Mouse (Mus musculus): ENCODE data around the gene Cox19. TPM values are rescaled to one million over a fixed set of nuclear protein-coding genes. Genes with fewer than 3 reads are reported as not detected.
"Not testable (repeated sequence)": the region's sequence is repeated elsewhere in the genome, so short reads cannot be mapped to it uniquely, and the experiment has no call there.

The Cox19 gene
- total and polyA plus RNA-seq, 2 experiments from 2014 or later = 79.4 to 95.5 TPM

DNA sequence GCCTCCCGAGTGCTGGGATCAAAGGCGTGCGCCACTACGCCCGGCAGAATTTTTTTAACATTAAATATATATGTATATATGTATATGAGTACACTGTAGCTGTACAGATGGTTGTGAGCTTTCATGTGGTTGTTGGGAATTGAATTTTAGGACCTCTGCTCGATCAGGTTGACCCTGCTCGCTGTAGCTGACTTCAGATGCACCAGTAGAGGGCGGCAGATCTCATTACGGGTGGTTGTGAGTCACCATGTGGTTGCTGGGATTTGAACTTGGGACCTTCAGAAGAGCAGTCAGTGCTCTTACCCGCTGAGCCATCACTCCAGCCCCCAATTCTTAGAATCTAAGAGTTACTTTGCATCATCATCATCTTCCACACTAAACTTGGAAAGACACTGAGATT, 16.8 kb downstream of the Cox19 start:
- H3K9me3 ChIP-seq (ENCODE audit: low read length); H3K4me2 ChIP-seq (ENCODE audit: low read depth, low read length, poor library complexity, severe bottlenecking); H3K27ac ChIP-seq (ENCODE audit: low read depth, low read length); ATAC-seq (ENCODE audit: low FRiP score); DNase-seq (ENCODE audit: low spot score); H3K4me3 ChIP-seq (ENCODE audit: low read depth, low read length); H3K9ac ChIP-seq (replicated peaks; ENCODE audit: low read length, poor library complexity, severe bottlenecking); H3K27me3 ChIP-seq (ENCODE audit: insufficient read depth, low read length); H3K4me1 ChIP-seq (ENCODE audit: insufficient read depth, low read length): not testable (repeated sequence)
- WGBS = 90% methylated on average over 10 of the region's 10 CpGs
- TF ChIP-seq CTCF (IDR thresholded peaks at IDR 0.05) = peak; percentile 27; the same call in 1 of the 2 replicates
- peaks cover 41% of the 10 kb centered on the region for H3K36me3 ChIP-seq (ENCODE audit: insufficient read depth, low read length)

- no peaks in the 10 kb centered on the region for H3K4me1 ChIP-seq (ENCODE audit: insufficient read depth, low read length)
- H3K36me3 ChIP-seq (ENCODE audit: insufficient read depth, low read length) = peaks cover 32% of the 10 kb centered on the region
- no peak overlapping the region for H3K4me2 ChIP-seq (ENCODE audit: low read depth, low read length, poor library complexity, severe bottlenecking)
- no peaks in the 10 kb centered on the region for H3K9me3 ChIP-seq (ENCODE audit: low read length)
- no peaks in the 10 kb centered on the region for H3K27me3 ChIP-seq (ENCODE audit: insufficient read depth, low read length)
- ATAC-seq (ENCODE audit: low FRiP score) (no peak), DNase-seq (ENCODE audit: low spot score) (no peak)
- no peak for TF ChIP-seq CTCF (IDR thresholded peaks at IDR 0.05)
- H3K27ac ChIP-seq (ENCODE audit: low read depth, low read length) = no peak overlapping the region
- no peak overlapping the region for H3K4me3 ChIP-seq (ENCODE audit: low read depth, low read length)
- no peak overlapping the region for H3K9ac ChIP-seq (replicated peaks; ENCODE audit: low read length, poor library complexity, severe bottlenecking)
- 73% methylated on average over 16 of the region's 16 CpGs for WGBS
Observed at GRCm38 (mm10) chr5:139333301-139334013, 17.8 kb downstream of the Cox19 start.

DNA sequence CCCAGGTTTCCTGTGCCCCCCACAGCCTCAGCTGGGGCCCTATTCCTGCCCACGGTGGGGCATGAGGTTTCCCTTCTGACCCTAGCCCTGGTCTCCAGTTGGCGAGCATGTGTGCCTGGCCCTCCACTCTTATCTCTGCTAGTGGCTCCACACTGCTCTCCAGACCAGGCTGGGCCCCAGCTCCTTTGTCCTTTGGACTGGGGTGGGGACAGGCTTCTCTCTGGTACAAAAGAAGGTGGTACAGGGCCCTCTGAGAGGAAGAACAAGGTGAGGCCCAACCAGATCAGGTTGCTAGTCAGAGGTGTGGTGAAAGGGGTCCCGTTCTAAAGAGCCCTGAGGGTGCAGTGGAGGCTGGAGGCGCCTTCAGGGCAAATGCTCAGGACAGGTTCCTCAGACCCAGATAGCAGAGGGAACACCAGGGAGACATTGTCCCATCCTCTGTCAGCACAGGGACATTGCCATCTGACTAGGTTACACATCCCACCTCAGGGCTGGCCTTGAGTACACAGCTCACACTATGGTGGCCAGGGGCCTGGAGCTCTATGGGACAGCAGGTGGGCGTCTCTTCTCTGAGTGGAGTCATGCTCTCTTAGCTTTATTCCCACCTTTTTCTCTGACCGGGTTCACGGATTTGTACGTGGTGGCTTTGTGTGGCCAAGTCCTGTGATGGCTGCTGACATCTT, 18.5 kb downstream of the Cox19 start:
- no peak for TF ChIP-seq CTCF (IDR thresholded peaks at IDR 0.05)
- no peak for ATAC-seq (ENCODE audit: low FRiP score)
- WGBS = 83% methylated on average over 8 of the region's 8 CpGs
- Histone ChIP-seq H3K27me3 (ENCODE audit: insufficient read depth, low read length) (no peaks in the 10 kb centered on the region), H3K36me3 (ENCODE audit: insufficient read depth, low read length) (peaks cover 25% of the 10 kb centered on the region), H3K4me1 (ENCODE audit: insufficient read depth, low read length) (no peaks in the 10 kb centered on the region), H3K9ac (replicated peaks; ENCODE audit: low read length, poor library complexity, severe bottlenecking) (no peak overlapping the region), H3K4me2 (ENCODE audit: low read depth, low read length, poor library complexity, severe bottlenecking) (no peak overlapping the region), H3K27ac (ENCODE audit: low read depth, low read length) (no peak overlapping the region), H3K4me3 (ENCODE audit: low read depth, low read length) (no peak overlapping the region), H3K9me3 (ENCODE audit: low read length) (no peaks in the 10 kb centered on the region)
- no peak for DNase-seq (ENCODE audit: low spot score)

DNA sequence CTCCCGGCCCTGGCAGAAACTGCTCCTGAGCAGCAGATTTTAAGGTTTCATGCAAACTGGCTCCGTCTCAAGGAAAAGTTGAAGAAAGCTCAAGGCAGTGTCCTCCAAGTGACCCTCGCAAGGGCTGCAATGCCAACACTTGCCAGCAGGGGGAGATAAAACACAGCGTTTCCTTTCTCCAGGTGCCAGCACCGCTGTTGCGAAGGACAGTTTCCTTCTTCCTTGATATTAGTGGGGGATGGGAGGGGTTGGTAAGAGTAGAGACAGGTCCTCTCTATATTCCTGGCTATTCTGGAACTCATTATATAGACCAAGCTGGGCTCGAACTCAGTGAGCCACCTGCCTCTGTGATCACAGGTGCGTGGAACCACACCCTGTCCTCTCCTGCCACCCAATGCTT, 19.5 kb downstream of the Cox19 start:
- WGBS = 23% methylated on average over 8 of the region's 8 CpGs
- ATAC-seq (ENCODE audit: low FRiP score) (no peak), DNase-seq (ENCODE audit: low spot score) (peak; percentile 80)
- Histone ChIP-seq H3K4me1 (ENCODE audit: insufficient read depth, low read length) (no peaks in the 10 kb centered on the region), H3K9me3 (ENCODE audit: low read length) (no peaks in the 10 kb centered on the region), H3K27me3 (ENCODE audit: insufficient read depth, low read length) (no peaks in the 10 kb centered on the region), H3K27ac (ENCODE audit: low read depth, low read length) (no peak overlapping the region), H3K9ac (replicated peaks; ENCODE audit: low read length, poor library complexity, severe bottlenecking) (no peak overlapping the region), H3K4me2 (ENCODE audit: low read depth, low read length, poor library complexity, severe bottlenecking) (no peak overlapping the region), H3K4me3 (ENCODE audit: low read depth, low read length) (no peak overlapping the region), H3K36me3 (ENCODE audit: insufficient read depth, low read length) (peaks cover 16% of the 10 kb centered on the region)
- TF ChIP-seq CTCF (IDR thresholded peaks at IDR 0.05) = peak; percentile 99

GRCm38 (mm10) chr5:139330766-139331165, 20.5 kb downstream of the Cox19 start:
- WGBS = 67% methylated on average over 7 of the region's 7 CpGs
- Histone ChIP-seq H3K4me3 (ENCODE audit: low read depth, low read length) (no peak overlapping the region), H3K9me3 (ENCODE audit: low read length) (no peaks in the 10 kb centered on the region), H3K4me2 (ENCODE audit: low read depth, low read length, poor library complexity, severe bottlenecking) (no peak overlapping the region), H3K27ac (ENCODE audit: low read depth, low read length) (no peak overlapping the region), H3K4me1 (ENCODE audit: insufficient read depth, low read length) (no peaks in the 10 kb centered on the region), H3K9ac (replicated peaks; ENCODE audit: low read length, poor library complexity, severe bottlenecking) (no peak overlapping the region), H3K27me3 (ENCODE audit: insufficient read depth, low read length) (no peaks in the 10 kb centered on the region), H3K36me3 (ENCODE audit: insufficient read depth, low read length) (peaks cover 9% of the 10 kb centered on the region; the same call in 1 of the 2 replicates)
- DNase-seq (ENCODE audit: low spot score) (no peak), ATAC-seq (ENCODE audit: low FRiP score) (no peak)
- TF ChIP-seq CTCF (IDR thresholded peaks at IDR 0.05) = no peak

DNA sequence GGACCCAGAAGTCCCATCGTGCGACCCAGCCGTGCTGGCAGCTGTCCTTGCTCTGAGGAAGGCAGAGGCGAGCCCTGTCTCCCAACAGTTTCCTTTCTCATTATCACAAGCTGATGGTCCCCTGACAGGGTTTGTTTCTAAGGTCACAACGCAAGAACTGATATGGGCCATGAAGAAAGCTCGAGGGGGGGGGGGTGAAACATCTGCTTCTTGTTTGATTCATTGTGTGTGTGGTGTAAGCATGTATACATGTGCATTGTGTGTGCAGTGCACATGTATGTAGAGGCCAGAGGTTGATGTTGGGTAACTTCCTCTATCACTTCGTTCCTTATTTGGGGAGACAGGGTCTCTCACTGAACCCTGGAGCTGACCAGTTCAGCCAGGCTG, 23.6 kb downstream of the Cox19 start:
- Histone ChIP-seq H3K9me3 (ENCODE audit: low read length) (no peaks in the 10 kb centered on the region), H3K27ac (ENCODE audit: low read depth, low read length) (no peak overlapping the region), H3K4me2 (ENCODE audit: low read depth, low read length, poor library complexity, severe bottlenecking) (no peak overlapping the region), H3K27me3 (ENCODE audit: insufficient read depth, low read length) (no peaks in the 10 kb centered on the region), H3K9ac (replicated peaks; ENCODE audit: low read length, poor library complexity, severe bottlenecking) (no peak overlapping the region), H3K4me3 (ENCODE audit: low read depth, low read length) (no peak overlapping the region), H3K36me3 (ENCODE audit: insufficient read depth, low read length) (no peaks in the 10 kb centered on the region), H3K4me1 (ENCODE audit: insufficient read depth, low read length) (peaks cover 5% of the 10 kb centered on the region)
- no peak for DNase-seq (ENCODE audit: low spot score)
- no peak for TF ChIP-seq CTCF (IDR thresholded peaks at IDR 0.05)
- ATAC-seq (ENCODE audit: low FRiP score) = no peak
- WGBS = 71% methylated on average over 7 of the region's 7 CpGs

Measured in midbrain, postnatal 0 days (tissue).